Mouse (Mus musculus): ENCODE measurements around the gene Nrip2. TPM values are rescaled to one million over a fixed set of nuclear protein-coding genes. Genes with fewer than 3 reads are reported as not detected.
A peak's percentile ranks its signal among the peaks of the same experiment; 100 is the strongest.

Gene Nrip2
- polyA plus RNA-seq, 1 experiment from 2014 or later = 0.42 TPM

GRCm38 (mm10) chr6:128421480-128421879, 22.4 kb downstream of the Nrip2 start:
- ATAC-seq (no peak), DNase-seq (no peak)
- H3K4me3 ChIP-seq (ENCODE audit: low read depth, low read length) = no peak overlapping the region
- H3K27me3 ChIP-seq (ENCODE audit: insufficient read depth, low read length) = no peaks in the 10 kb centered on the region
- H3K4me1 ChIP-seq (ENCODE audit: insufficient read depth) = no peaks in the 10 kb centered on the region; the same call in none of the 2 replicates
- H3K4me2 ChIP-seq (ENCODE audit: low read depth, low read length) = no peak overlapping the region
- no peaks in the 10 kb centered on the region for H3K36me3 ChIP-seq (replicated peaks; ENCODE audit: insufficient read depth, low read length)
- H3K27ac ChIP-seq (ENCODE audit: low read depth) = no peak overlapping the region
- no peaks in the 10 kb centered on the region for H3K9me3 ChIP-seq (ENCODE audit: low read length)
- H3K9ac ChIP-seq (replicated peaks) = no peak overlapping the region
- TF ChIP-seq CTCF (IDR thresholded peaks at IDR 0.05; ENCODE audit: low read depth) (no peak), EP300 (IDR thresholded peaks at IDR 0.05; ENCODE audit: low read depth) (no peak)
- 88% methylated on average over 3 of the region's 3 CpGs for WGBS (ENCODE audit: insufficient replicate concordance)

DNA sequence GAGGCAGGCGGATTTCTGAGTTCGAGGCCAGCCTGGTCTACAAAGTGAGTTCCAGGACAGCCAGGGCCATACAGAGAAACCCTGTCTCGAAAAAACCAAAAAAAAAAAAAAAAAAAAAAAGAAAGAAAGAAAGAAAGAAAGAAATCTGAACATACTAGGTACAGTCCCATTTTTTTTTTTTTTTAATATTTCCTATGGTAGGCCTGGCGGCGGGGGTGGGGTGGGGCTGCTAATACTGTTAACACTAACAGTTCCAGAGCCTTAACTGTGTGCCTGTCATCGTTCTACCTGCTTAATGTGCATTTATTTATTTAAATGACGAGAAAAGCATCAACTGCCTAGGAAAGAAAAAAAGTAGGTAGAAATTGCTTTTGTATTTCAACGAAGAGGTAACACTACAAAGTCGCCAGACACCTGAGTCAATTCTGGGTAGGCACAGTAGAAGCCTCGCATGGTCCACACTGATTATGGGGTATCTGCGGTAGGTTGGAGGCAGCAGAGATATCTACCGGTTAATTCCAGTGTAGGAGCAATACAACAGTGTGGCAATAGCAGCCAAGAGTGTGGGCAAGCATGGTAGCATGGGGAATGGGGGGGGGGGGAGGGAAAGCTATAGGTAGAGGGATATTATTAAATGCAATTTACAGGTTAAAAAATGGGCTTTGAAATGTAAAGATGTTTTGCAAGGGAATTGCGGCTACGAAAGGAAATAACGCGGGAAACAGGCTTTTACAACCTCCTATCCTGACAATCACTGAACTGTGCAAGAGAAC, 24.6 kb downstream of the Nrip2 start:
- peak overlapping the region; percentile 69 for H3K4me3 ChIP-seq (ENCODE audit: low read depth, low read length)
- no peaks in the 10 kb centered on the region for H3K27me3 ChIP-seq (ENCODE audit: insufficient read depth, low read length)
- no peaks in the 10 kb centered on the region for H3K9me3 ChIP-seq (ENCODE audit: low read length)
- no peak; the same call in 1 of the 2 replicates for TF ChIP-seq EP300 (IDR thresholded peaks at IDR 0.05; ENCODE audit: low read depth)
- no peak for TF ChIP-seq CTCF (IDR thresholded peaks at IDR 0.05; ENCODE audit: low read depth)
- ATAC-seq (peak; percentile 42), DNase-seq (no peak)
- peak overlapping the region; percentile 81 for H3K4me2 ChIP-seq (ENCODE audit: low read depth, low read length)
- H3K36me3 ChIP-seq (replicated peaks; ENCODE audit: insufficient read depth, low read length) = peaks cover 2% of the 10 kb centered on the region; the same call in 1 of the 2 replicates
- WGBS (ENCODE audit: insufficient replicate concordance) = 29% methylated on average over 14 of the region's 16 CpGs
- H3K27ac ChIP-seq (ENCODE audit: low read depth) = peak overlapping the region; percentile 91
- peak overlapping the region; percentile 74 for H3K9ac ChIP-seq (replicated peaks)
- H3K4me1 ChIP-seq (ENCODE audit: insufficient read depth) = no peaks in the 10 kb centered on the region; the same call in none of the 2 replicates

DNA sequence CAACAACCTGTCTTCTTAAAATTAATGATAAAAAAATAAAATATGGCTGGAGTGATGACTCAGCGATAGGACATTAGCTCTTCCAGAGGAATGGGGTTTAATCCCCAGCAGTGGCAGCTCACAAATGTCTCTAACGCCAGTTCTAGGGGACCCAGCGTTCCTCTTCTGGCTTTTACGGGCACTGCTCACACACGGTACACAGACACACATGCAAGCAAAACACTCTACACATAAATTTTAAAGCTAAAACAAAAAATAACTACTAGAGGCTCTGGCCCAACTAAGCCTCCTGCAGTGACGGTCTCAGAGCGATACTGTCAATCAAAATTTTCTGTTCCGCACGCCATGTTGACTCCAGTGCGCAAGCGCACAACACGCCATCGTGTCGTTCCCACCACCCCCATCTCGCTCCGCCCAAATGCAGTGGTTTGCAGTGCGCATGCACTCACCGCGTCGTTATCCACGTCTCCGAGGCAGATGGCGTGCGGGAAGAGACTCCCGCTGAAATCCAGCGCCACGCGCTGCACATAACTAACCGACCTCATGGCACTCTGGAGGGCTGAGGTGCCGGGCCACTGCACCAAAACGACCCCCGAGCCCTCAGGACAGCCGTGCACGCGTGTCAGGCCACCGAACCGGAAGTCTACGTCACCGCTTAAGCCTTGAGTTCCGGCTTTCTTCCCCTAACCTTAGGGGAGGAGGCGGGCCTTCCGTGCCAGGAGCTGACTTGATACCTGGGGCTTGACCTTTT, 25.3 kb downstream of the Nrip2 start, which contains the start of gene Itfg2:
Itfg2 (minus strand) TSS at position 663 of the 751 bp plus-strand sequence.
- peak within 1 kb of the TSS; percentile 69 for H3K4me3 ChIP-seq (ENCODE audit: low read depth, low read length)
- TF ChIP-seq EP300 (IDR thresholded peaks at IDR 0.05; ENCODE audit: low read depth) (no peak), CTCF (IDR thresholded peaks at IDR 0.05; ENCODE audit: low read depth) (no peak)
- peak within 1 kb of the TSS; percentile 91 for H3K27ac ChIP-seq (ENCODE audit: low read depth)
- H3K4me1 ChIP-seq (ENCODE audit: insufficient read depth) = no peaks in the 10 kb centered on the region; the same call in none of the 2 replicates
- ATAC-seq = peak; percentile 98
- peaks cover 5% of the 10 kb centered on the region; the same call in 1 of the 2 replicates for H3K36me3 ChIP-seq (replicated peaks; ENCODE audit: insufficient read depth, low read length)
- peak; percentile 96 for DNase-seq
- no peaks in the 10 kb centered on the region for H3K9me3 ChIP-seq (ENCODE audit: low read length)
- no peaks in the 10 kb centered on the region for H3K27me3 ChIP-seq (ENCODE audit: insufficient read depth, low read length)
- WGBS (ENCODE audit: insufficient replicate concordance) = 0% methylated on average over 42 of the region's 42 CpGs
- H3K9ac ChIP-seq (replicated peaks) = peak within 1 kb of the TSS; percentile 74
- H3K4me2 ChIP-seq (ENCODE audit: low read depth, low read length) = peak within 1 kb of the TSS; percentile 81

GRCm38 (mm10) chr6:128425046-128425445, 25.9 kb downstream of the Nrip2 start:
- ATAC-seq = no peak
- H3K36me3 ChIP-seq (replicated peaks; ENCODE audit: insufficient read depth, low read length) = peaks cover 9% of the 10 kb centered on the region
- 22% methylated on average over 9 of the region's 9 CpGs for WGBS (ENCODE audit: insufficient replicate concordance)
- no peaks in the 10 kb centered on the region; the same call in none of the 2 replicates for H3K4me1 ChIP-seq (ENCODE audit: insufficient read depth)
- no peak for DNase-seq
- TF ChIP-seq CTCF (IDR thresholded peaks at IDR 0.05; ENCODE audit: low read depth) = no peak
- TF ChIP-seq EP300 (IDR thresholded peaks at IDR 0.05; ENCODE audit: low read depth) = no peak
- peak overlapping the region; percentile 74 for H3K9ac ChIP-seq (replicated peaks)
- H3K4me2 ChIP-seq (ENCODE audit: low read depth, low read length) = peak overlapping the region; percentile 81
- no peaks in the 10 kb centered on the region for H3K27me3 ChIP-seq (ENCODE audit: insufficient read depth, low read length)
- no peaks in the 10 kb centered on the region for H3K9me3 ChIP-seq (ENCODE audit: low read length)
- H3K4me3 ChIP-seq (ENCODE audit: low read depth, low read length) = peak overlapping the region; percentile 69
- H3K27ac ChIP-seq (ENCODE audit: low read depth) = peak overlapping the region; percentile 91

DNA sequence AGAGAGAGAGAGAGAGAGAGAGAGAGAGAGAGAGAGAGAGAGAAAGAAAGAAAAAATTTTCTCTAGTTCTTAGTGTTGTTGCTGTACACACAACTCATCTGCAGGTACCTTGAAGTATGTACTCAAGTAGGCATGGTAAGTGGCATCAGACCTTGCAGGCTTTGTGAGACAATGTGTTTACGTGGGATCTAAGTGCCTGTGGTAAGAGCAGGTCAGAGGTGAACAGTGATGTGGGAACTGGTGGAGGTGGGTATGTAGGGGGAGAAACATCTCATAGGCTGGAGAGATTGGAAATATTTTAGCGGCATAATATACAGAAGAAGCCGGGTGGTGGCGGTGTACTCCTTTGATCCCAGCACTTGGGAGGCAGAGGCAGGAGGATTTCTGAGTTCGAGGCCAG, 28.5 kb downstream of the Nrip2 start:
- Histone ChIP-seq H3K4me1 (ENCODE audit: insufficient read depth) (no peaks in the 10 kb centered on the region; the same call in none of the 2 replicates), H3K9me3 (ENCODE audit: low read length) (no peaks in the 10 kb centered on the region), H3K4me3 (ENCODE audit: low read depth, low read length) (no peak overlapping the region), H3K27ac (ENCODE audit: low read depth) (no peak overlapping the region), H3K27me3 (ENCODE audit: insufficient read depth, low read length) (no peaks in the 10 kb centered on the region), H3K4me2 (ENCODE audit: low read depth, low read length) (no peak overlapping the region), H3K9ac (replicated peaks) (no peak overlapping the region), H3K36me3 (replicated peaks; ENCODE audit: insufficient read depth, low read length) (peaks cover 30% of the 10 kb centered on the region)
- no peak for TF ChIP-seq CTCF (IDR thresholded peaks at IDR 0.05; ENCODE audit: low read depth)
- TF ChIP-seq EP300 (IDR thresholded peaks at IDR 0.05; ENCODE audit: low read depth) = no peak
- DNase-seq = no peak
- 83% methylated on average over 5 of the region's 5 CpGs for WGBS (ENCODE audit: insufficient replicate concordance)
- ATAC-seq = no peak

DNA sequence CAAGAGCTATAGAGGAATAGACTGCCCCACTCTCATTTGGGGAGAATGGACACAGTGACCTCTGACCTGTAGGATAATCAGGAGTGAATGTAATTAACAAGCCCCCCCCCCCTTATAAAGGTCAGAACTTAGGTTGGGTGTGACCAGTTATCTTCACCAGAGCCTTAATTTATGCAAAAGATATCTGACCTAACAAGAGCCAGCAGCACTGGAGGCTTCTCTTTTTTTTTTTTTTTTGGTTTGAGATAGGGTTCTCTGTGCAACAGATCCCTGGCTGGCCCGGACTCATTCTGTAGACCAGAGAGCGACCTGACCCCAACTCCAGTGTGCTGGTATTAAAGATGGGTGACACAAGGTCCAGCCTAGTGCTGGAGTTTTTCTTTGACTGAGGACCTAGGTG, 30.2 kb downstream of the Nrip2 start:
- Histone ChIP-seq H3K27me3 (ENCODE audit: insufficient read depth, low read length) (no peaks in the 10 kb centered on the region), H3K4me2 (ENCODE audit: low read depth, low read length) (no peak overlapping the region), H3K9ac (replicated peaks) (no peak overlapping the region), H3K27ac (ENCODE audit: low read depth) (no peak overlapping the region), H3K4me1 (ENCODE audit: insufficient read depth) (no peaks in the 10 kb centered on the region; the same call in none of the 2 replicates), H3K4me3 (ENCODE audit: low read depth, low read length) (no peak overlapping the region), H3K36me3 (replicated peaks; ENCODE audit: insufficient read depth, low read length) (peaks cover 47% of the 10 kb centered on the region), H3K9me3 (ENCODE audit: low read length) (no peaks in the 10 kb centered on the region)
- ATAC-seq = no peak
- TF ChIP-seq CTCF (IDR thresholded peaks at IDR 0.05; ENCODE audit: low read depth) (no peak), EP300 (IDR thresholded peaks at IDR 0.05; ENCODE audit: low read depth) (no peak)
- whole genome bisulfite sequencing (ENCODE audit: insufficient replicate concordance) = 84% methylated on average over 2 of the region's 2 CpGs
- no peak for DNase-seq
